Mouse (Mus musculus): ENCODE results near the gene Otulinl.
A peak's percentile ranks its signal among the peaks of the same experiment; 100 is the strongest.

Otulinl gene

DNA sequence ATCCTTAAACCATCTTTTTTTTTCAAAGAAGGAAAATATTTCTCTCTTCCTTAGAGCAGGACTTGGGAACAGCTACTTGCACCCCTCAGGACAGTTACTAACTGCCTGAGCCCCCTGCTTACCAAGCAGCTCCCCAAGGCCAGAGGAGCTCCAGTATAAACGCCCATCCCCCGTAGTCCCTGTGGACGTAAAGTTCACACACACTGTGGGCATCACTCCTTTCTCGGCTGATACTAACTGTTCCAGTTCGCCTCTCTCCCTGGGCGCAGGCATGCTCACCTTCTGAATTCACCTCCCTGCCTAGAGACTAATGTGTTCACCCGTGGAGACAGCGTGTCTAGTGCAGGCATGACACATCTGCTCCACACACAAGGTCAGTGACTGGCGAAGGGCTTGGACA is 2.9 kb downstream of the Otulinl start:
- DNase-seq, result no peak

GRCm38 (mm10) chr15:27677801-27678200 is 3.6 kb downstream of the Otulinl start:
- DNase-seq, result peak; percentile 34 to 45

- DNase-seq, result no peak
These were observed 5.2 kb downstream of the Otulinl start for GRCm38 (mm10) chr15:27676211-27676610.

DNA sequence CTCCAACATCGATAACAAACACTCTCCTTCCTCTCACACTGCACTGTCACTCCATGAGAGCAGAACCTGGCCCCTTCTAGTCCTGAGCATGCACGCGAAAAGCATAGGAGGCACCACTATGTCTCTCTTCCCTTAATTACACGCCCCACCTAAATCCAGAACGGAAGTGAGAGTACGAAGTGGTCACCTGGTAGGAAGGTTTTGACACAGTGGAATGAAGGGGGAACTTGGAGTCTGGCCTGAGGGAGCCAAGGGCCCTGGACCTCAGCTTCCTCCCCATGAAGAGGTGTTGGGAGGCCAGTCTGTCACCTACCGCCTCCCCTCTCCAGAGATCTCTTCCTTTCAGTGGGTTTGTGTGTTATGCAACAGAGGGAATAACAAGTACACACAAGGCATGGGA is 6.3 kb downstream of the Otulinl start:
- no peak for DNase-seq

GRCm38 (mm10) chr15:27674041-27674440 is 7.3 kb downstream of the Otulinl start:
- no peak for DNase-seq

DNA sequence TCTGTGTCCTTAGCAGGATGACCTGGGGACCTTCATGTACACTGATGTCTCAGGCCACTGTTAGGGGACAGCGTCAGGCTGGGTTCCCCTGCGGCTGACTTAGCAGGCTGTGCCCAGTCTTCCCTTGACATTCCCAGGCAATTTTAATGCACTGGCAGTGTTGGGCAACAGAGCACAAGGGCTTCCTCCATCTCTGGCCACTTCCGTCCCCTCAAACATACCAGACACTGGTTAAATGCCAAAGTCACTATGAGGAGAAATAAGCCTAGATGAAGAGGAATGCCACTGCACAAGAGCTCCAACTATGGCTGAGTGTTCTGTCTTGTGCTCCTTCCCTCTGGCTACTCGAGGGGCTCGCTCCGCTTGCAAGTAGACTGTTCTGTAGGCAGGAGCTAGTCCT is 8.2 kb downstream of the Otulinl start:
- no peak for DNase-seq

DNA sequence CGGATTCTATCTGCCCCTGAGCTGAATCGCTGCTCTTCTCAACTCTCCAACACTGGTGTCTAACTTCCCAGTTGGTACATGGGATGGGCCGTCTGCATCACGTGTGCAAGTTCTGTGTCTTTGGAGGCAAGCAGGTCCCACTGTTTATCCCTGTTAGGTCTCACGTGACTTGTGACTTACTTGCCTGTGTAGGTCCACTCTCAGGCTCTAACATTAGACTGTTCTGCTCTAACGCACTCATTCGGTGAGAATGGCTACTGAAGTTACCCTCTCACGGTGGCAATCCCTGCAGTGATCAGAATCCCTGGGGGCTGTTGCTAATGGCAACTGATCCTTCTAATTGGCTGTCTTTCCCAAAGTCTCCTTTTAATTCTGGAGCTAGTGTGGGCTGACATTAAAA is 9.1 kb downstream of the Otulinl start:
- no peak for DNase-seq

DNA sequence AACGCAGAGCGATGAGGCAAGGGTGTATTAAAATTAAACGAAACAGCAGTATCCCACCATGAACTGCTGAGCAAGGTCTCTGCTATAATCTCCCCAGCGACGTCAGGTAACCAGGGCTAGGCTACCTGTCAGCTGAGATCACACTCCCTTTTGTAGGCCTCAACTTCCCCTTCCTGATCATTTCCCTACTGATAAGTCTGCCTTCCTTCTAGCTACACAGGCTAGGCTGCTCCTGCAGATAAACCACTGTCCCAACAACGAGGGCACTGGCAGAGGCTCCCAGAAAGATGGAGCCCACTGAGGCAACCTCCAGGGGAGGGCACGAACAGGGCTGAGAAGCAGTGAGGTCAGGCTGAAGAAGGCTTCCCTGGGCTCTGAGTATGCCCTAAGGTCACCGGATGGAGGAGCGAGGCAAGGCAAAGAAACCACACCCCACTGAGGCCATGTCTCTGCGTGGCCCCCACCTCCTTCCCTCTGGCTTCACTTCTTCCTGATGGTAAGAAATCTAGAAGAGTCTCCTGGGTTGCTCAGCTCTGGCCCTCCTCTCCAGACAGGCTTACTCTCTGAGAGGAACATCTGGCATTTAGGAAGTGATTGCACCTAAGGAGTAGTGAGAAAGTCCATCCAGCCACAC is 9.7 kb downstream of the Otulinl start:
- no peak for DNase-seq

DNA sequence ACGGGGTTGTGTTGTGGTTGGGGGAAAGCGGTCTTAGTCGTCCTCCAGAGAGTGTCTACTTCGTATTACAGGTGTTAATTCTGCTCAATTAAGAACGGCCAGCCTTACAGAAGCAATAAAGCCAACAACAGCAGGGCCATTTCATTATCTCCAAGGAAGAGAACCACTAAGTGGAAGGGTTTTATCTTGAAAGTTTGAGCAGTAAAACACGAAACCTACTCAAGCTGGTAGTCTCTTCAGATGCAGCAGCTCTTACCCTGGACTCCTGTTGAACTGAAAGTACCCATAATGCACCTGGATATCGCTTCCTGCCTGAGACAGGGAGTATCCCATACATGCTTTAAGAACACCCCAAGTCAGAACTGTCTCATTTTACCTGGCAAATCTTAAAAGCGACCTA is 10.7 kb downstream of the Otulinl start:
- DNase-seq, result no peak

GRCm38 (mm10) chr15:27669931-27670411 is 11.4 kb downstream of the Otulinl start:
- DNase-seq, result no peak

- no peak for DNase-seq
These were observed 12.1 kb downstream of the Otulinl start for GRCm38 (mm10) chr15:27669276-27669675.

GRCm38 (mm10) chr15:27668557-27668956 is 12.8 kb downstream of the Otulinl start:
- no peak for DNase-seq

- DNase-seq, result no peak
These were observed 13.3 kb downstream of the Otulinl start for GRCm38 (mm10) chr15:27668001-27668461.

- no peak for DNase-seq
These were observed 14.4 kb downstream of the Otulinl start for GRCm38 (mm10) chr15:27666911-27667539.

DNA sequence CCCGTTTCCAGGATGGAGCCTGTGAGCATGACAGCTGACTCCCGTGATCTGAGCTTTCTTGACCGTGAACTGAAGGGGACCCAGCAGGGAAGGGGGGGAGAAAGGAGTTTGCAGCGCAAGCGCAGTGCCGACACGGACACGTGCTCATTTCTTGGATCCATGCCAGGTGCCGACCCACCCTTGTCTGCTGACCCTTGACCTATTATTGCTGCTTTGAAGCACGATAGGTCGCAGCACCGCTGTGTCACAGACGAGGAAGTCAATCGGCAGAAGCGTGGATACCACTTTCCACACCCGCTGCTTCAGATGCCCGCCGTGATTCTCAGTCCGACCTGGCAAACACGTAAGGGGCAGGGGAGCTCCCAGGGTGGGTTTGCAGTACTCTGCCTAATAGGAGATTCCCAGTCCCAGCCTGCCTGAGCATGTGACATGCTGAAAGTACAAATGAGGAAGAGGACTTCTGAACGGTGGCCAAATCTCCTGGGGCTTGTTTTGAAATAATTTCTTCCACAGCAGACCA is 15.9 kb downstream of the Otulinl start:
- DNase-seq, result peak; percentile 76

GRCm38 (mm10) chr15:27664126-27664525 is 17.3 kb downstream of the Otulinl start:
- no peak for DNase-seq

- no peak for DNase-seq
These were observed 18.7 kb downstream of the Otulinl start for GRCm38 (mm10) chr15:27662699-27663098.

DNA sequence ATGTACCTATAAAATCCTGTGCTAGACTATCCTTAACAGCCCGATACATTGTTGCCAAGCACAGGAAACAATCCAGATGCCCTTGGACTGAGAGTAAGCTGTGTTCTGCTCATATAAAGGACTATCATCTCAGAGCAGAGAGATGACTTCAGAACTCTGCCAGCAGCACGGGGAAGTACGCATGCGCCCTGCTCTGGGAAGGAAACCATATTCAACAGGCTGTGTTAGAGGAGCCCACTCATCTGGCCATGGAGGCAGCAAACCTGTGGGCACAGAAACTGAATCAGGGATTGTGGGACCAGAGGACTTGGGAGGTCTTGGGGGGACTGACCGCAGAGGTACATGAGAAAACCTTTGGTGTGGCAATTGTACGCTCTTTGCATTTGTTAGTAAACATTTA is 19.7 kb downstream of the Otulinl start:
- no peak for DNase-seq

GRCm38 (mm10) chr15:27659592-27660244 is 21.7 kb downstream of the Otulinl start:
- peak; percentile 84 to 88 for DNase-seq

- no peak for DNase-seq
These were observed 22.2 kb downstream of the Otulinl start for GRCm38 (mm10) chr15:27659143-27659542.

DNA sequence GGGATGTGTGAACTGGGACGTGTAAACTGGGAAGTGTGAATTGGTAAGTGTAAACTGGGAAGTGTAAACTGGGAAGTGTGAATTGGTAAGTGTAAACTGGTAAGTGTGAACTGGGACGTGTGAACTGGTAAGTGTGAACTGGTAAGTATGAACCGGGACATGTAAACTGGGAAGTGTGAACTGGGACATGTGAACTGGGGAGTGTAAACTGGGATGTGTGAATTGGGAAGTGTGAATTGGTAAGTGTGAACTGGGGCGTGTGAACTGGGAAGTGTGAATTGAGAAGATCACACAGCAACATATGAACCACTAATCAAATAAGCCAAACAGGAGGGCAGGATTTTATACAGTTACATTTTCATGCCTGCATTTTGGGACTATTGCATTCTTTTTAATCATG is 23.0 kb downstream of the Otulinl start:
- no peak for DNase-seq

GRCm38 (mm10) chr15:27657866-27658265 is 23.5 kb downstream of the Otulinl start:
- no peak for DNase-seq

DNA sequence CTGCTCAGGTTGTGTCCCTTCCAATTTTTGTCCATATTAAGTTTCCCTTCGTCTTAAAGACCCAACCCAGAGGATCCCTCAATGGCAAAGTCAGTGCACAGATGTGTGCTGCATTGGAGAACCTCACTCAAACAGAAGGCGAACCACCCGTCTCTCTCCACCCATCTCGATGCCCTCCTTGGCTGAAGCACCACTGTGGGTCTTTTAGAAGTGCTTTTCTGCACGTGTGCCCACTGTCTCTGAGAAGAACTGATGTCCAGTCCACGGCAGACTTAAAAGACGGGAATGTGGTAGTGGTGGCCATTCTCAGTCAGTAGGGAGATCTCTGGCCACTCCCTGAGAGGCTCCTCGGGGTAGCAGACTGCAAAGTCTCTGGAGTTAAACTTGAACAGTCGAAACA is 24.8 kb downstream of the Otulinl start:
- DNase-seq, result no peak

GRCm38 (mm10) chr15:27655015-27655414 is 26.4 kb downstream of the Otulinl start:
- no peak for DNase-seq

All from cerebellum, postnatal 36 days (tissue).